Mouse (Mus musculus): Measurements from ENCODE around the gene Runx2.

GRCm38 (mm10) chr17:44612641-44613040 lies 202.0 kb downstream of the Runx2 start:
- TF ChIP-seq CTCF (IDR thresholded peaks at IDR 0.05; ENCODE audit: borderline replicate concordance, insufficient read depth, low read length) (no peak), POLR2A (IDR thresholded peaks at IDR 0.05; ENCODE audit: low read depth, low read length) (no peak)

Data from embryonic fibroblast, embryonic 13.5 days (primary cell).